Mouse (Mus musculus) kidney, adult 9 months (tissue): ENCODE data around the gene Gria1.

ENCODE experiments used
- DNase-seq: peaks from one replicate; pipeline ENCODE4 v3.0.0; 2022

Gene Gria1

DNA sequence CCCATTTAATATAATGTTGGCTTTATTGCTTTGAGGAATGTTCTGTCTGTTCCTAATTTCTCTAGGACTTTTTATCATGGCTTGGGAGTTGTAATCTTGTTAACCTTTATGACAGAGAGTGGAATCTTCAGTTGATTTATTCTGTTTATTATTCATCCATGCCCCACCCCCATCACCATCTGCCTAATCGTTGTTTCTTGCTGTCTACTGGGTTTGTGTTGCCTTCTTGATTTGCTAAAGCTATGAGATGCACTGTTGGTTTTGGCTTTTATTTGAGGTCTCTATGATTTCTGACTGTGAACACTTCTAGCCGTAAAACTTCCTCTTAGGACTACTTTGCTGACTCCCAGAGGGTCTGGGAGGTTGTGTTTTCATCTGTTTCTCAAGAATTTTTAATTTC, 294.9 kb downstream of the Gria1 start:
- peak; percentile 21 for DNase-seq

DNA sequence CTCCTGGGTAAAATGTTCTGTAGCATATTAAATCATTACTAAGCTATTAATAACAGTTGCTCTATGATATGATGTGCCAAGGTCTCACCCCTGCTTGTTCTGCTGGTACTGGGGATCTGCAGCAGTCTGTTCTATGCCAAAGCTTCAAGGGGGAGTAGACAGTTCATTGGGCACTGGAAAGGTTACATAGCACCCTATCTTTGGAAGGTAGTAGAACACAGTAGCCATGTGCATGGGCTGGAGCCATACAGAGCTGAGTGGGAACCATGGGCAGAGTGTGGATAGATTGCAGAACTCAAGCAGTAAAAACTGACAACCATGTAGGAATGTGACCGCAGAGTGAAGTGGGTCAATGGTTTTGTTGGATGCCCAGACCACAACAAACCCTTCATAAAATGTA, 295.7 kb downstream of the Gria1 start:
- DNase-seq, result no peak

DNA sequence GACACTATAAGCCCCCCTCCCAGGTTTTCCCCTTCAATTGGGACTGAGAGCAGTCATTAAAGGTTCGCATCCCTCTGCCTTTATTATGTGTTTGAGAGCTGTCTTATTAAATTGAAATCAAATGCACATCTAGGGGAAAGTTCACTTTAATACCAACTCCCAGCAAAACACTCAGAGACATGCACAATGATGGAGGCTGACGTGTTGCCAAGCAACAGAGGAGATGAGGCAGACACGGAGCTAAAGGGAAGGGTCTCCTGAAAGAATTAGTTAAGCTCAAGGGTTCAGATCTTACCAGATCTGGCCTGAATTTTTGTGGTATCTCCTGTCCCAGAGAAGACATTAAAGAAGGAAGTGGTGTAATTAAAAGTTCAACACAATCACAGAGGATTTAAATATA, 305.9 kb downstream of the Gria1 start:
- DNase-seq, result no peak

- no peak for DNase-seq
Observed at GRCm38 (mm10) chr11:57317478-57317877, 306.3 kb downstream of the Gria1 start.

DNA sequence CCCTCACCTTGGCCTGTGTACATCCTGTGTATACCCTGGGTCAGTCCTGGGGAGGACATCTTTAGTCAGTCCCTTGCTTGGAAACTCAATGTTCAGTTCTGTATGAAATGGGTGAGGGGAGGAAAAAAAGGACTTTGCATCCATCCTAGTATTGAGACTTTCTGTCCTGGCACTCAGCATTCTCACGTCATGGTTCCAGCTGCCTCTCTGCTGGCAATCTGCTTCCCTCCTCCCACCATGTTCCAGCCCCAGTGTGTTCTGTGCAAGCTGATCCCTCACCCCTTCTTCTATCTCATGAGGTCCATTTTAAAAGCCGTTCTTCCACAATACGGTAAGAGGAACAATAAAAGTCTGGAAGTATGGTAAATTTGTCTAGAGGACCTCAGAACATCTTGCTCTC, 308.2 kb downstream of the Gria1 start:
- no peak for DNase-seq

GRCm38 (mm10) chr11:57324099-57324498, 312.9 kb downstream of the Gria1 start:
- no peak for DNase-seq
